Comparison of ENCODE assay signal across 8 mouse cellular contexts in genomic region chr6:90728491-90728931, GRCm38 (mm10).
DNase-seq lines count a peak whose midpoint lies in the region; ATAC-seq and TF ChIP-seq lines count a peak whose summit lies in the region.

No protein-coding gene starts in this region.

- no peak for TF ChIP-seq CTCF in heart, adult 2 months (IDR thresholded peaks at IDR 0.05)

- 0% methylated on average over 1 of the region's 1 CpGs for WGBS in embryonic facial prominence, embryonic 10.5 days
- 7% methylated on average over 1 of the region's 1 CpGs for WGBS in heart, adult 2 months
- 0% methylated on average over 1 of the region's 1 CpGs for WGBS in midbrain, embryonic 11.5 days

- no peak overlapping the region for H3K4me2 ChIP-seq in midbrain, embryonic 11.5 days

- peak overlapping the region; percentile 50; the same call in 1 of the 2 replicates for H3K9ac ChIP-seq in heart, adult 2 months (ENCODE audit: low read depth, low read length)
- H3K9ac ChIP-seq in midbrain, embryonic 11.5 days (ENCODE audit: low read length) = no peak overlapping the region

- H3K4me3 ChIP-seq in embryonic facial prominence, embryonic 10.5 days = no peak overlapping the region
- H3K4me3 ChIP-seq in heart, adult 2 months = no peak overlapping the region
- H3K4me3 ChIP-seq in midbrain, embryonic 11.5 days (ENCODE audit: low read depth, low read length) = no peak overlapping the region

- peak; percentile 96 for TF ChIP-seq EP300 in heart, adult 2 months (IDR thresholded peaks at IDR 0.05; ENCODE audit: insufficient read depth, low read depth, low read length)

- ATAC-seq in midbrain, embryonic 11.5 days (ENCODE audit: low FRiP score) = peak; percentile 76

- H3K79me2 ChIP-seq in heart, adult 2 months (replicated peaks; ENCODE audit: control insufficient read depth, insufficient read depth, low read length) = peaks cover 7% of the 10 kb centered on the region

- peaks cover 54% of the 10 kb centered on the region for H3K4me1 ChIP-seq in embryonic facial prominence, embryonic 10.5 days
- H3K4me1 ChIP-seq in heart, adult 2 months (ENCODE audit: control insufficient read depth, insufficient read depth, low read length) = peaks cover 14% of the 10 kb centered on the region
- peaks cover 15% of the 10 kb centered on the region for H3K4me1 ChIP-seq in midbrain, embryonic 11.5 days (ENCODE audit: control insufficient read depth, insufficient read depth, low read length)

- peak; percentile 90 for DNase-seq in adrenal gland, adult 2 months
- DNase-seq in embryonic facial prominence, embryonic 10.5 days (ENCODE audit: low spot score) = peak; percentile 81
- peak; percentile 86 to 94 for DNase-seq in heart, adult 2 months
- DNase-seq in kidney, adult 18-20 months = peak; percentile 91
- DNase-seq in left cerebral cortex, postnatal 4 days = peak; percentile 87
- peak; percentile 97 for DNase-seq in midbrain, embryonic 11.5 days (ENCODE audit: low spot score, missing footprints)
- peak; percentile 63 to 64 for DNase-seq in right cerebral cortex, postnatal 36 days (ENCODE audit: low spot score in 2 of 2)
- peak; percentile 84 to 89 for DNase-seq in urinary bladder, postnatal 36 days (ENCODE audit: low spot score in 2 of 2)

- H3K27me3 ChIP-seq in embryonic facial prominence, embryonic 10.5 days (replicated peaks; ENCODE audit: low read depth, poor library complexity, severe bottlenecking) = no peaks in the 10 kb centered on the region
- H3K27me3 ChIP-seq in heart, adult 2 months (ENCODE audit: control insufficient read depth, insufficient read depth, low read length) = no peaks in the 10 kb centered on the region
- no peaks in the 10 kb centered on the region for H3K27me3 ChIP-seq in midbrain, embryonic 11.5 days (ENCODE audit: control insufficient read depth, insufficient read depth, low read length)

- H3K36me3 ChIP-seq in embryonic facial prominence, embryonic 10.5 days (replicated peaks) = no peaks in the 10 kb centered on the region
- no peaks in the 10 kb centered on the region for H3K36me3 ChIP-seq in heart, adult 2 months (ENCODE audit: control insufficient read depth, insufficient read depth, low read length)
- no peaks in the 10 kb centered on the region for H3K36me3 ChIP-seq in midbrain, embryonic 11.5 days (ENCODE audit: control insufficient read depth, insufficient read depth, low read length)

- intact Hi-C loops in heart, adult 2 months (cut with DNase I) = loop anchor here (1.0 kb wide), 2 partner anchors 74 to 121 kb away; no protein-coding TSS in a partner anchor
- intact Hi-C loops in left cerebral cortex, postnatal 4 days (cut with DNase I) = loop anchor here (5.0 to 10.0 kb wide), 2 partner anchors 74 to 121 kb away; no protein-coding TSS in a partner anchor

- no peaks in the 10 kb centered on the region for H3K9me3 ChIP-seq in embryonic facial prominence, embryonic 10.5 days
- no peaks in the 10 kb centered on the region for H3K9me3 ChIP-seq in midbrain, embryonic 11.5 days (ENCODE audit: control insufficient read depth, low read length)

- H3K27ac ChIP-seq in embryonic facial prominence, embryonic 10.5 days (replicated peaks) = no peak overlapping the region
- peak overlapping the region; percentile 13; the same call in 1 of the 2 replicates for H3K27ac ChIP-seq in heart, adult 2 months
- no peak overlapping the region for H3K27ac ChIP-seq in midbrain, embryonic 11.5 days (ENCODE audit: low read depth, low read length)

- no peak for TF ChIP-seq POLR2A in heart, adult 2 months (IDR thresholded peaks at IDR 0.05; ENCODE audit: insufficient read depth, low read depth, low read length)
